Mouse (Mus musculus): ENCODE measurements around the gene Vim.

- TF ChIP-seq CTCF (IDR thresholded peaks at IDR 0.05; ENCODE audit: borderline replicate concordance, insufficient read depth, low read depth, low read length): no peak
- no peak for TF ChIP-seq POLR2A (IDR thresholded peaks at IDR 0.05; ENCODE audit: borderline replicate concordance, insufficient read depth, low read length)
Observed at GRCm38 (mm10) chr2:13529253-13529933, 44.3 kb upstream of the Vim start.
